Mouse (Mus musculus) adrenal gland, adult 2 months (tissue): Measurements from ENCODE around the gene Rdh14. TPM values are rescaled to one million over a fixed set of nuclear protein-coding genes. Genes with fewer than 3 reads are reported as not detected.

ENCODE experiments used
- DNase-seq: peaks from one replicate; pipeline ENCODE4 v3.0.0; 2021
- long read RNA-seq: library from polyadenylated mRNA; stranded (forward); transcript quantifications from one replicate; pipeline ENCODE4 v2.0.0, GENCODE M21; 2021
- polyA plus RNA-seq: library from polyadenylated mRNA; depleted of rRNA; stranded (reverse); fragments of >200 nt; gene quantifications from 2 replicates; pipeline ENCODE4 v1.2.3, GENCODE M21; 2012; rRNA removed
- total RNA-seq, 2 experiments: library from RNA; stranded (reverse); gene quantifications; 2 replicates each; pipeline ENCODE4 v1.2.3; 2021

Gene Rdh14
- 10 to 100 TPM; 24.9 to 43.0 TPM for total RNA-seq
- 22.9 and 23.9 TPM in 2 replicates for polyA plus RNA-seq
- long read RNA-seq, transcript Rdh14-201 (2 exons, 1,480 nt) = major isoform, 43 of 47 reads
- long read RNA-seq, partial matches to known transcripts = 0 of 47 reads
- long read RNA-seq, other reads (novel, unspliced or antisense) = 4 of 47 reads

GRCm38 (mm10) chr12:10390671-10391441 is at the start of gene Rdh14:
Gene Rdh14, plus strand, starts transcription at chr12:10390772.
- DNase-seq = peak; percentile 97

GRCm38 (mm10) chr12:10350706-10351105 is 39.9 kb upstream of the Rdh14 start:
- DNase-seq = no peak

GRCm38 (mm10) chr12:10357756-10358155 is 32.8 kb upstream of the Rdh14 start:
- no peak for DNase-seq

GRCm38 (mm10) chr12:10369673-10370072 is 20.9 kb upstream of the Rdh14 start, which contains the start of gene Nt5c1b:
Gene Nt5c1b, plus strand, starts transcription at chr12:10369973.
- no peak for DNase-seq

GRCm38 (mm10) chr12:10400788-10401187 is 10.2 kb downstream of the Rdh14 start:
- DNase-seq = no peak

- no peak for DNase-seq
Observed at GRCm38 (mm10) chr12:10402421-10403115, 12.0 kb downstream of the Rdh14 start.

- no peak for DNase-seq
Observed at GRCm38 (mm10) chr12:10410511-10411179, 20.1 kb downstream of the Rdh14 start.

GRCm38 (mm10) chr12:10411453-10411852 is 20.9 kb downstream of the Rdh14 start:
- DNase-seq = peak; percentile 12

- DNase-seq = no peak
Observed at GRCm38 (mm10) chr12:10422347-10422746, 31.8 kb downstream of the Rdh14 start.

GRCm38 (mm10) chr12:10425982-10426863 is 35.7 kb downstream of the Rdh14 start:
- no peak for DNase-seq

- no peak for DNase-seq
Observed at GRCm38 (mm10) chr12:10430999-10431398, 40.4 kb downstream of the Rdh14 start.

- DNase-seq = peak; percentile 71
Observed at GRCm38 (mm10) chr12:10438054-10439001, 47.8 kb downstream of the Rdh14 start.

- DNase-seq = no peak
Observed at GRCm38 (mm10) chr12:10439483-10440235, 49.1 kb downstream of the Rdh14 start.

Other genes starting within 250 kb of the Rdh14 start
- gene Nt5c1b, start 20.8 kb upstream of the Rdh14 start, total RNA-seq = not detected
- not detected in 2 replicates for gene Nt5c1b, start 20.8 kb upstream of the Rdh14 start, polyA plus RNA-seq